Comparison of ENCODE assay signal across 31 mouse cellular contexts in genomic region chrX:133850680-133851079, GRCm38 (mm10). TPM values are rescaled to one million over a fixed set of nuclear protein-coding genes. Genes with fewer than 3 reads are reported as not detected.
DNase-seq lines count a peak whose midpoint lies in the region; ATAC-seq lines count a peak whose summit lies in the region.
"Had no signal": no experiment of that assay in that cellular context is flagged by ENCODE, and none has a peak within 500 bp of the region (broad histone marks: within the 10 kb centered on the region; RNA-seq: fewer than 3 reads in every experiment).

TSS of gene Tnmd (plus strand) at chrX:133850980.

- H3K36me3 ChIP-seq in forebrain, embryonic 12.5 days (replicated peaks), result no peaks in the 10 kb centered on the region
- no peaks in the 10 kb centered on the region for H3K36me3 ChIP-seq in forebrain, embryonic 16.5 days (ENCODE audit: control insufficient read depth, insufficient read depth)
- no peaks in the 10 kb centered on the region for H3K36me3 ChIP-seq in midbrain, embryonic 12.5 days
- H3K36me3 ChIP-seq in midbrain, embryonic 16.5 days (ENCODE audit: control insufficient read depth, insufficient read depth, low read length), result no peaks in the 10 kb centered on the region
- H3K36me3 ChIP-seq: forebrain, embryonic 15.5 days; G1E; liver, embryonic 12.5 days; midbrain, embryonic 13.5 days had no signal

- no peak for DNase-seq in gastrocnemius, postnatal 36 days
- no peak for DNase-seq in retina, postnatal 1 day
- no peak for DNase-seq in embryo, embryonic 9.5 days (ENCODE audit: extremely low spot score)
- DNase-seq: adrenal gland, adult 8-10 months; cerebellum, adult 8-10 months; cerebellum, postnatal 25 days; heart, adult 18-20 months; heart, postnatal 36 days; kidney, adult 9 months; kidney, postnatal 10 days; layer of hippocampus, adult 9-11 months; liver, postnatal 0 days; lung, postnatal 4 days; right cerebral cortex, postnatal 14 days; thymus, adult 18-20 months; thymus, postnatal 25 days had no signal

- ATAC-seq in forebrain, embryonic 12.5 days (ENCODE audit: low FRiP score), result no peak
- ATAC-seq in forebrain, embryonic 16.5 days, result no peak
- ATAC-seq in midbrain, embryonic 12.5 days (ENCODE audit: low FRiP score, low read depth), result no peak
- no peak for ATAC-seq in midbrain, embryonic 16.5 days
- ATAC-seq: forebrain, embryonic 15.5 days; intestine, postnatal 0 days; liver, embryonic 12.5 days; liver, postnatal 0 days; lung, postnatal 0 days; midbrain, embryonic 13.5 days had no signal

- no peak within 1 kb of the TSS for H3K4me3 ChIP-seq in forebrain, embryonic 12.5 days (replicated peaks)
- H3K4me3 ChIP-seq in forebrain, embryonic 16.5 days (replicated peaks; ENCODE audit: low read length), result no peak within 1 kb of the TSS
- H3K4me3 ChIP-seq in midbrain, embryonic 12.5 days, result no peak within 1 kb of the TSS
- H3K4me3 ChIP-seq in midbrain, embryonic 16.5 days (ENCODE audit: low read depth, low read length), result no peak within 1 kb of the TSS
- H3K4me3 ChIP-seq: forebrain, embryonic 15.5 days; liver, embryonic 12.5 days; megakaryocyte, embryonic 14.5 days; midbrain, embryonic 13.5 days had no signal

- intact Hi-C loops in gastrocnemius, postnatal 36 days (cut with DNase I), result no loop called here

- 84% methylated on average over 5 of the region's 5 CpGs for WGBS in forebrain, embryonic 12.5 days
- WGBS in forebrain, embryonic 16.5 days, result 88% methylated on average over 5 of the region's 5 CpGs
- WGBS in midbrain, embryonic 12.5 days, result 87% methylated on average over 5 of the region's 5 CpGs
- 89% methylated on average over 5 of the region's 5 CpGs for WGBS in midbrain, embryonic 16.5 days

- no peak within 1 kb of the TSS for H3K9ac ChIP-seq in forebrain, embryonic 12.5 days
- H3K9ac ChIP-seq in forebrain, embryonic 16.5 days (replicated peaks; ENCODE audit: low read depth, low read length), result no peak within 1 kb of the TSS
- H3K9ac ChIP-seq in midbrain, embryonic 12.5 days (replicated peaks), result no peak within 1 kb of the TSS
- no peak within 1 kb of the TSS for H3K9ac ChIP-seq in midbrain, embryonic 16.5 days (ENCODE audit: low read depth, low read length)
- H3K9ac ChIP-seq: forebrain, embryonic 15.5 days; hindbrain, embryonic 14.5 days; liver, embryonic 12.5 days; liver, postnatal 0 days; midbrain, embryonic 13.5 days had no signal

- H3K9me3 ChIP-seq in forebrain, embryonic 12.5 days, result no peaks in the 10 kb centered on the region
- no peaks in the 10 kb centered on the region for H3K9me3 ChIP-seq in forebrain, embryonic 16.5 days (ENCODE audit: control insufficient read depth, low read length)
- no peaks in the 10 kb centered on the region for H3K9me3 ChIP-seq in midbrain, embryonic 12.5 days
- H3K9me3 ChIP-seq in midbrain, embryonic 16.5 days (replicated peaks; ENCODE audit: control insufficient read depth, low read length, poor library complexity, severe bottlenecking), result no peaks in the 10 kb centered on the region
- H3K9me3 ChIP-seq: forebrain, embryonic 15.5 days; G1E; liver, embryonic 12.5 days; megakaryocyte, embryonic 14.5 days; midbrain, embryonic 13.5 days had no signal

- H3K4me2 ChIP-seq in forebrain, embryonic 12.5 days, result no peak within 1 kb of the TSS
- no peak within 1 kb of the TSS for H3K4me2 ChIP-seq in forebrain, embryonic 16.5 days (ENCODE audit: low read length)
- no peak within 1 kb of the TSS for H3K4me2 ChIP-seq in midbrain, embryonic 12.5 days (replicated peaks)
- no peak within 1 kb of the TSS for H3K4me2 ChIP-seq in midbrain, embryonic 16.5 days (ENCODE audit: low read length)
- H3K4me2 ChIP-seq: forebrain, embryonic 15.5 days; heart, embryonic 11.5 days; hindbrain, embryonic 14.5 days; liver, embryonic 12.5 days; midbrain, embryonic 13.5 days had no signal

- H3K27ac ChIP-seq in forebrain, embryonic 12.5 days, result no peak within 1 kb of the TSS
- no peak within 1 kb of the TSS for H3K27ac ChIP-seq in forebrain, embryonic 16.5 days (ENCODE audit: low read length)
- H3K27ac ChIP-seq in midbrain, embryonic 12.5 days (replicated peaks), result no peak within 1 kb of the TSS
- H3K27ac ChIP-seq in midbrain, embryonic 16.5 days (ENCODE audit: low read length), result no peak within 1 kb of the TSS
- H3K27ac ChIP-seq: forebrain, embryonic 15.5 days; hindbrain, embryonic 14.5 days; liver, embryonic 12.5 days; midbrain, embryonic 13.5 days had no signal

- no peaks in the 10 kb centered on the region for H3K4me1 ChIP-seq in forebrain, embryonic 12.5 days
- no peaks in the 10 kb centered on the region for H3K4me1 ChIP-seq in forebrain, embryonic 16.5 days (replicated peaks; ENCODE audit: control insufficient read depth, insufficient read depth, low read length)
- no peaks in the 10 kb centered on the region for H3K4me1 ChIP-seq in midbrain, embryonic 12.5 days
- H3K4me1 ChIP-seq in midbrain, embryonic 16.5 days (ENCODE audit: control insufficient read depth, insufficient read depth, low read length), result no peaks in the 10 kb centered on the region
- H3K4me1 ChIP-seq: forebrain, embryonic 15.5 days; liver, embryonic 12.5 days; megakaryocyte, embryonic 14.5 days; midbrain, embryonic 13.5 days had no signal

- 0 out of 2 replicates have a peak, but pooled peaks cover 3% of the 10 kb centered on the region for H3K27me3 ChIP-seq in forebrain, embryonic 12.5 days
- H3K27me3 ChIP-seq in forebrain, embryonic 16.5 days (replicated peaks; ENCODE audit: control insufficient read depth, insufficient read depth, low read length), result no peaks in the 10 kb centered on the region
- no peaks in the 10 kb centered on the region for H3K27me3 ChIP-seq in midbrain, embryonic 12.5 days
- no peaks in the 10 kb centered on the region; the same call in 1 of the 2 replicates for H3K27me3 ChIP-seq in midbrain, embryonic 16.5 days (ENCODE audit: control insufficient read depth, insufficient read depth, low read depth, low read length)
- H3K27me3 ChIP-seq: forebrain, embryonic 15.5 days; liver, embryonic 12.5 days; midbrain, embryonic 13.5 days had no signal

RNA-seq across cellular contexts. Expression of gene Tnmd, which starts in this region (rescaled TPM):
- 8.0 and 12.8 TPM in 2 replicates for polyA plus RNA-seq in forebrain, embryonic 12.5 days (2016; fragmentation: Nextera tagmentation; extraction: Ambion mirVana)
- polyA plus RNA-seq in forebrain, embryonic 16.5 days (2015; fragmentation: Nextera tagmentation; extraction: Ambion mirVana), result 0.30 and 1.1 TPM in 2 replicates
- polyA plus RNA-seq in midbrain, embryonic 12.5 days (2016; fragmentation: Nextera tagmentation; extraction: Ambion mirVana), result 17.7 and 23.0 TPM in 2 replicates
- polyA plus RNA-seq in midbrain, embryonic 16.5 days (2015; fragmentation: Nextera tagmentation; extraction: Ambion mirVana), result 0.36 TPM in 1 of 2 replicates, not detected in the other
- total RNA-seq in gastrocnemius, postnatal 36 days (2021), result 10 to 100 TPM; 19.8 to 20.7 TPM
- total RNA-seq: G1E; heart, adult 18-20 months; heart, postnatal 36 days; monocyte, adult 5-6 weeks had no signal
- polyA plus RNA-seq: G1E; large intestine, adult 2 months; liver, embryonic 12.5 days; lung, postnatal 0 days had no signal
